In the genomic region with DNA sequence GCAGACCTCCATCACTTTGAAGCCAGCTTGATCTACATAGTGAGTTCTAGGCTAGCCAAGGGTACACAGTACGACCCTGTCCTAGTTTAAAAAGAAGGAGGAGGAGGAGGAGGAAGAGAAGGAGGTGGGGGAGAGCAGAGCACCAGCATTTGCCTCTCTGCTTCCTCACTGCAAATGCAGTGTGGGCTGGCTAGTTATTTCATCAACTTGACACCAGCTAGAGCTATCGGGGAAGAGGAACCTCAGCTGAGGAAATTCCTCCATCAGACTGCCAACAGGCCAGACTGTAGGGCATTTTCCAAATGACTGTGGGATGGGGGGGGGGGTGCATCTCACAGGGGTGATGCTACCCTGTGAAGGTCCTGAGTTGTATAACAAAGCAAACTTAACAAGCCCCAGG, we compare ENCODE assay signal across 22 mouse cellular contexts. TPM values are rescaled to one million over a fixed set of nuclear protein-coding genes. Genes with fewer than 3 reads are reported as not detected.
DNase-seq lines count a peak whose midpoint lies in the region; ATAC-seq and TF ChIP-seq lines count a peak whose summit lies in the region.
"Had no signal": no experiment of that assay in that cellular context is flagged by ENCODE, and none has a peak within 500 bp of the region (broad histone marks: within the 10 kb centered on the region; RNA-seq: fewer than 3 reads in every experiment).

No protein-coding gene starts in this region.

- intact Hi-C loops in gastrocnemius, adult 2 months (cut with DNase I): no loop called here
- intact Hi-C loops in gastrocnemius, postnatal 14 days (cut with DNase I; ENCODE audit: low total_unique reads): no loop called here

- no peak for DNase-seq in gastrocnemius, adult 2 months
- no peak for DNase-seq in gastrocnemius, postnatal 14 days
- DNase-seq in 416B (ENCODE audit: low read depth): peak; percentile 20
- DNase-seq in brain, adult 2 months (ENCODE audit: low read depth, low spot score): peak; percentile 8
- DNase-seq in right cerebral cortex, postnatal 25 days: no peak
- DNase-seq in adrenal gland, adult 18-20 months (ENCODE audit: low spot score in 2 of 2): no peak
- DNase-seq: adrenal gland, adult 8-10 months; adrenal gland, postnatal 36 days; cerebellum, adult 2 months; cerebellum, postnatal 10 days; embryo, embryonic 11 days; gastrocnemius, postnatal 25 days; heart, postnatal 10 days; heart, postnatal 4 days had no signal

- peak; percentile 54 for ATAC-seq in megakaryocyte progenitor cell, adult 5-6 weeks (replicated peaks; ENCODE audit: poor library complexity)
- ATAC-seq: forebrain, embryonic 14.5 days; hindbrain, embryonic 16.5 days; inflammation-experienced regulatory T-cells, adult 6 months had no signal

- peak overlapping the region; percentile 31; the same call in 1 of the 2 replicates for H3K27ac ChIP-seq in gastrocnemius, adult 2 months
- H3K27ac ChIP-seq: embryonic facial prominence, embryonic 15.5 days; forebrain, embryonic 10.5 days; hindbrain, embryonic 12.5 days had no signal

- no peak for TF ChIP-seq CTCF in gastrocnemius, adult 2 months (IDR thresholded peaks at IDR 0.05)

- no peak overlapping the region for H3K4me3 ChIP-seq in gastrocnemius, adult 2 months
- H3K4me3 ChIP-seq: embryonic facial prominence, embryonic 15.5 days; erythroblast, embryonic 14.5 days; forebrain, embryonic 10.5 days; hindbrain, embryonic 12.5 days had no signal

RNA-seq across cellular contexts. Expression of a gene that starts 28.7 kb away (rescaled TPM):
- total RNA-seq in gastrocnemius, adult 2 months (2021): 10 to 100 TPM; 15.7 to 65.1 TPM
- 10 to 100 TPM; 11.4 to 14.7 TPM for total RNA-seq in gastrocnemius, postnatal 14 days (2021)
- 18.0 and 25.8 TPM in 2 replicates for total RNA-seq in megakaryocyte progenitor cell, adult 5-6 weeks (2015)
- total RNA-seq in megakaryocyte progenitor cell, adult 5-6 weeks (2017): 8.8 and 13.0 TPM in 2 replicates
- total RNA-seq in adrenal gland, adult 18-20 months (2021): 1 to 10 TPM; 2.7 to 3.7 TPM

RNA-seq across cellular contexts. Expression of a gene that starts 31.9 kb away (rescaled TPM):
- total RNA-seq in gastrocnemius, adult 2 months (2021): under 1 TPM; 0.06 to 0.18 TPM
- under 1 TPM in 1 of 2 experiments, not detected in 1; 0.10 TPM for total RNA-seq in gastrocnemius, postnatal 14 days (2021)
- total RNA-seq in megakaryocyte progenitor cell, adult 5-6 weeks (2015): 19.4 and 20.5 TPM in 2 replicates
- 20.2 and 27.3 TPM in 2 replicates for total RNA-seq in megakaryocyte progenitor cell, adult 5-6 weeks (2017)
- total RNA-seq in adrenal gland, adult 18-20 months (2021): under 1 TPM in 1 of 2 experiments, not detected in 1; 0.22 TPM

Comparison
In these comparisons a context has a peak if more than half of its experiments do, and no peak if none do; other contexts are left out.
1. DNase-seq: peak in 416B (single experiment) and brain, adult 2 months (single experiment); none in gastrocnemius, adult 2 months (single experiment), gastrocnemius, postnatal 14 days (single experiment), right cerebral cortex, postnatal 25 days (single experiment) and adrenal gland, adult 18-20 months (0 of 2).
2. RNA of a gene that starts 31.9 kb away (total RNA-seq): 19.4 to 27.3 TPM in megakaryocyte progenitor cell, adult 5-6 weeks; 0.22 TPM in adrenal gland, adult 18-20 months, 0.06 to 0.18 TPM in gastrocnemius, adult 2 months and 0.10 TPM in gastrocnemius, postnatal 14 days; every median in the first group is over 10 times any median in the second.